ENCODE assay signal across 9 mouse cellular contexts in genomic region chr10:30838188-30838587, GRCm38 (mm10). TPM values are rescaled to one million over a fixed set of nuclear protein-coding genes. Genes with fewer than 3 reads are reported as not detected.
DNase-seq lines count a peak whose midpoint lies in the region; ATAC-seq and TF ChIP-seq lines count a peak whose summit lies in the region.
"Had no signal": no experiment of that assay in that cellular context is flagged by ENCODE, and none has a peak within 500 bp of the region (broad histone marks: within the 10 kb centered on the region; RNA-seq: fewer than 3 reads in every experiment).

No protein-coding gene starts in this region.

- no peak for ATAC-seq in hindbrain, postnatal 0 days
- no peak for ATAC-seq in hindbrain, embryonic 16.5 days
- ATAC-seq in neural tube, embryonic 13.5 days (ENCODE audit: low read depth) = no peak
- no peak for ATAC-seq in granulocyte monocyte progenitor cell, adult 5-6 weeks (replicated peaks; ENCODE audit: poor library complexity, severe bottlenecking)

- no peaks in the 10 kb centered on the region for H3K27me3 ChIP-seq in hindbrain, postnatal 0 days (ENCODE audit: insufficient read depth, low read length)
- H3K27me3 ChIP-seq in hindbrain, embryonic 16.5 days (replicated peaks; ENCODE audit: control insufficient read depth, insufficient read depth, low read length) = 0 out of 2 replicates have a peak, but pooled peaks cover 2% of the 10 kb centered on the region
- H3K27me3 ChIP-seq in neural tube, embryonic 13.5 days = peaks cover 18% of the 10 kb centered on the region

- no peak overlapping the region for H3K4me3 ChIP-seq in hindbrain, postnatal 0 days (ENCODE audit: low read length)
- H3K4me3 ChIP-seq in hindbrain, embryonic 16.5 days (ENCODE audit: low read length) = no peak overlapping the region
- H3K4me3 ChIP-seq in neural tube, embryonic 13.5 days = 0 out of 2 replicates have a peak overlapping the region, but pooled peaks have one; percentile 10

- H3K9me3 ChIP-seq in hindbrain, postnatal 0 days (ENCODE audit: low read length) = no peaks in the 10 kb centered on the region
- H3K9me3 ChIP-seq in hindbrain, embryonic 16.5 days (ENCODE audit: control insufficient read depth, low read length) = no peaks in the 10 kb centered on the region
- no peaks in the 10 kb centered on the region for H3K9me3 ChIP-seq in neural tube, embryonic 13.5 days

- TF ChIP-seq CTCF in hindbrain, postnatal 0 days (IDR thresholded peaks at IDR 0.05; ENCODE audit: low read depth) = peak; percentile 68
- no peak for TF ChIP-seq CTCF in brain, embryonic 14.5 days (IDR thresholded peaks at IDR 0.05; ENCODE audit: borderline replicate concordance, extremely low read depth, insufficient read depth, insufficient read length)

- H3K4me1 ChIP-seq in hindbrain, postnatal 0 days (ENCODE audit: insufficient read depth, low read length) = 0 out of 2 replicates have a peak, but pooled peaks cover under 1% of the 10 kb centered on the region
- peaks cover 4% of the 10 kb centered on the region for H3K4me1 ChIP-seq in hindbrain, embryonic 16.5 days (ENCODE audit: control insufficient read depth, insufficient read depth, low read depth, low read length)
- peaks cover 8% of the 10 kb centered on the region for H3K4me1 ChIP-seq in neural tube, embryonic 13.5 days (replicated peaks)

- no peak overlapping the region for H3K4me2 ChIP-seq in hindbrain, postnatal 0 days (ENCODE audit: low read depth, low read length)
- no peak overlapping the region for H3K4me2 ChIP-seq in hindbrain, embryonic 16.5 days (ENCODE audit: low read length)
- peak overlapping the region; percentile 33 for H3K4me2 ChIP-seq in neural tube, embryonic 13.5 days

- WGBS in hindbrain, postnatal 0 days = 11% methylated on average over 1 of the region's 1 CpGs
- WGBS in hindbrain, embryonic 16.5 days = 10% methylated on average over 1 of the region's 1 CpGs
- 6% methylated on average over 1 of the region's 1 CpGs for WGBS in neural tube, embryonic 13.5 days

- H3K36me3 ChIP-seq in hindbrain, postnatal 0 days (ENCODE audit: insufficient read depth, low read length) = no peaks in the 10 kb centered on the region
- no peaks in the 10 kb centered on the region for H3K36me3 ChIP-seq in hindbrain, embryonic 16.5 days (ENCODE audit: control insufficient read depth, insufficient read depth, low read length)
- peaks cover 8% of the 10 kb centered on the region; the same call in 1 of the 2 replicates for H3K36me3 ChIP-seq in neural tube, embryonic 13.5 days

- H3K9ac ChIP-seq in hindbrain, postnatal 0 days (replicated peaks; ENCODE audit: low read length) = no peak overlapping the region
- no peak overlapping the region for H3K9ac ChIP-seq in hindbrain, embryonic 16.5 days (ENCODE audit: low read depth, low read length)
- H3K9ac ChIP-seq in neural tube, embryonic 13.5 days = no peak overlapping the region

- peak; percentile 60 for DNase-seq in hindbrain, postnatal 0 days (ENCODE audit: low spot score)
- no peak for DNase-seq in neural tube, embryonic 10.5 days (ENCODE audit: extremely low spot score, low spot score)
- peak; percentile 67 for DNase-seq in brain, embryonic 14.5 days (ENCODE audit: low read depth)
- peak; percentile 57 for DNase-seq in retina, embryonic 14.5 days (ENCODE audit: low spot score)
- DNase-seq in layer of hippocampus, adult 9-11 months = no peak
- DNase-seq: gastrocnemius, postnatal 14 days had no signal

- H3K27ac ChIP-seq in hindbrain, postnatal 0 days = no peak overlapping the region
- H3K27ac ChIP-seq in hindbrain, embryonic 16.5 days (ENCODE audit: low read depth, low read length) = no peak overlapping the region
- H3K27ac ChIP-seq in neural tube, embryonic 13.5 days (replicated peaks) = no peak overlapping the region

- TF ChIP-seq POLR2A in brain, embryonic 14.5 days (IDR thresholded peaks at IDR 0.05; ENCODE audit: borderline replicate concordance, extremely low read depth, insufficient read depth, insufficient read length, poor library complexity, severe bottlenecking) = no peak

RNA-seq across cellular contexts. Expression of gene Hey2, which starts 4.4 kb away (rescaled TPM):
- 7.2 and 10.2 TPM in 2 replicates for total RNA-seq in hindbrain, postnatal 0 days (2014; rRNA removed)
- 3.9 and 4.4 TPM in 2 replicates for polyA plus RNA-seq in hindbrain, postnatal 0 days (2015; fragmentation: Nextera tagmentation; extraction: Ambion mirVana)
- polyA plus RNA-seq in hindbrain, embryonic 16.5 days (2015; fragmentation: Nextera tagmentation; extraction: Ambion mirVana) = 5.1 and 5.3 TPM in 2 replicates
- 15.1 and 15.7 TPM in 2 replicates for polyA plus RNA-seq in neural tube, embryonic 13.5 days (2015; fragmentation: Nextera tagmentation; extraction: Ambion mirVana)
- 8.5 and 11.2 TPM in 2 replicates for polyA plus RNA-seq in brain, embryonic 14.5 days (2012; rRNA removed)
- not detected in 2 replicates for total RNA-seq in granulocyte monocyte progenitor cell, adult 5-6 weeks (2014; fragmentation: Nextera tagmentation)
- not detected in 2 replicates for total RNA-seq in granulocyte monocyte progenitor cell, adult 5-6 weeks (2017)

RNA-seq across cellular contexts. Expression of gene Ncoa7, which starts 35.1 kb away (rescaled TPM):
- 19.8 and 26.5 TPM in 2 replicates for total RNA-seq in hindbrain, postnatal 0 days (2014; rRNA removed)
- 23.4 and 24.4 TPM in 2 replicates for polyA plus RNA-seq in hindbrain, postnatal 0 days (2015; fragmentation: Nextera tagmentation; extraction: Ambion mirVana)
- 25.6 and 26.1 TPM in 2 replicates for polyA plus RNA-seq in hindbrain, embryonic 16.5 days (2015; fragmentation: Nextera tagmentation; extraction: Ambion mirVana)
- polyA plus RNA-seq in neural tube, embryonic 13.5 days (2015; fragmentation: Nextera tagmentation; extraction: Ambion mirVana) = 16.1 and 18.4 TPM in 2 replicates
- polyA plus RNA-seq in brain, embryonic 14.5 days (2012; rRNA removed) = 12.3 and 17.2 TPM in 2 replicates
- total RNA-seq in granulocyte monocyte progenitor cell, adult 5-6 weeks (2014; fragmentation: Nextera tagmentation) = 13.6 and 20.2 TPM in 2 replicates
- total RNA-seq in granulocyte monocyte progenitor cell, adult 5-6 weeks (2017) = 14.8 and 17.5 TPM in 2 replicates

Comparison
In these comparisons a context has a peak if more than half of its experiments do, and no peak if none do; other contexts are left out.
1. DNase-seq: peak in hindbrain, postnatal 0 days (single experiment), brain, embryonic 14.5 days (single experiment) and retina, embryonic 14.5 days (single experiment); none in neural tube, embryonic 10.5 days (single experiment) and layer of hippocampus, adult 9-11 months (single experiment).